Mouse (Mus musculus) kidney, adult 2 months (tissue): ENCODE measurements around the gene Spen. TPM values are rescaled to one million over a fixed set of nuclear protein-coding genes. Genes with fewer than 3 reads are reported as not detected.

Experiments
- DNase-seq: peaks from one replicate; pipeline ENCODE4 v3.0.0; 2021
- H3K27ac ChIP-seq: fragments of 200-500 bp; 2 replicates; pipeline ENCODE4 v1.5.1; 2012; ENCODE audit warnings: low read depth, low read length, control low read depth, inconsistent platforms; ENCODE audit not compliant: insufficient read depth
- H3K27me3 ChIP-seq: fragments of 200-500 bp; replicated peaks from 2 replicates; pipeline ENCODE4 v1.6.1; 2012; ENCODE audit warnings: mild to moderate bottlenecking, moderate library complexity, low read length, inconsistent platforms; ENCODE audit not compliant: control insufficient read depth, insufficient read depth
- H3K36me3 ChIP-seq: fragments of 200-500 bp; 2 replicates; pipeline ENCODE4 v1.6.1; 2012; ENCODE audit warnings: mild to moderate bottlenecking, moderate library complexity, low read length, inconsistent platforms; ENCODE audit not compliant: control insufficient read depth, insufficient read depth
- H3K4me1 ChIP-seq: fragments of 200-500 bp; 2 replicates; pipeline ENCODE4 v1.6.1; 2011; ENCODE audit warnings: low read length; ENCODE audit not compliant: control insufficient read depth, insufficient read depth
- H3K4me3 ChIP-seq: fragments of 200-500 bp; 2 replicates; pipeline ENCODE4 v1.5.1; 2011; ENCODE audit warnings: mild to moderate bottlenecking, low read depth, low read length, control low read depth; ENCODE audit not compliant: insufficient read depth
- CTCF ChIP-seq: fragments of 200-500 bp; conservative IDR thresholded peaks from 2 replicates; pipeline ENCODE4 v1.5.1; 2011; ENCODE audit warnings: low read depth, mild to moderate bottlenecking, control low read depth, low read length, moderate library complexity, mixed read lengths; ENCODE audit not compliant: insufficient read depth, insufficient read length
- POLR2A ChIP-seq: fragments of 200-500 bp; IDR thresholded peaks from one replicate; pipeline ENCODE4 v1.6.1; 2011; ENCODE audit warnings: low read depth, low read length, control low read depth
- WGBS: fragments of 180-500 bp; shearing (Covaris S2); methylation state at CpG from one replicate; pipeline ENCODE4 v1.1.7; 2018; 5-methylcytosine and 5-hydroxymethylcytosine counted together
- polyA plus RNA-seq: library from polyadenylated mRNA; depleted of rRNA; stranded (reverse); fragments of >200 nt; gene quantifications from 2 replicates; pipeline ENCODE4 v1.2.3, GENCODE M21; 2012

Spen gene
- polyA plus RNA-seq, 1 experiment: 19.6 TPM

GRCm38 (mm10) chr4:141465512-141466288, 72.7 kb downstream of the Spen start:
- Histone ChIP-seq H3K27ac (no peak overlapping the region), H3K27me3 (no peaks in the 10 kb centered on the region), H3K4me3 (no peak overlapping the region), H3K36me3 (peaks cover 9% of the 10 kb centered on the region), H3K4me1 (peaks cover 8% of the 10 kb centered on the region; the same call in 1 of the 2 replicates)
- no peak for TF ChIP-seq CTCF
- TF ChIP-seq POLR2A: no peak
- DNase-seq: no peak
- WGBS: 86% methylated on average over 34 of the region's 34 CpGs

GRCm38 (mm10) chr4:141464722-141465121, 73.7 kb downstream of the Spen start:
- H3K27me3 ChIP-seq: no peaks in the 10 kb centered on the region
- H3K4me3 ChIP-seq: no peak overlapping the region
- no peak overlapping the region for H3K27ac ChIP-seq
- no peak for TF ChIP-seq CTCF
- no peak for TF ChIP-seq POLR2A
- DNase-seq: no peak
- H3K4me1 ChIP-seq: peaks cover 8% of the 10 kb centered on the region; the same call in 1 of the 2 replicates
- H3K36me3 ChIP-seq: peaks cover 5% of the 10 kb centered on the region
- WGBS: 85% methylated on average over 16 of the region's 16 CpGs

GRCm38 (mm10) chr4:141463472-141463871, 74.9 kb downstream of the Spen start:
- TF ChIP-seq CTCF (no peak), POLR2A (no peak)

GRCm38 (mm10) chr4:141461576-141461975, 76.8 kb downstream of the Spen start:
- DNase-seq: no peak
- Histone ChIP-seq H3K27ac (no peak overlapping the region), H3K4me3 (no peak overlapping the region), H3K36me3 (peaks cover 5% of the 10 kb centered on the region), H3K4me1 (peaks cover 12% of the 10 kb centered on the region; the same call in 1 of the 2 replicates), H3K27me3 (no peaks in the 10 kb centered on the region)
- TF ChIP-seq POLR2A (no peak), CTCF (no peak)
- WGBS: 86% methylated on average over 12 of the region's 12 CpGs

More at GRCm38 (mm10) chr4:141463472-141463871, 74.9 kb downstream of the Spen start:
- Histone ChIP-seq H3K27me3 (no peaks in the 10 kb centered on the region), H3K4me1 (peaks cover 8% of the 10 kb centered on the region; the same call in 1 of the 2 replicates), H3K4me3 (no peak overlapping the region), H3K36me3 (peaks cover 5% of the 10 kb centered on the region), H3K27ac (0 out of 2 replicates have a peak overlapping the region, but pooled peaks have one; percentile 12)
- DNase-seq: peak; percentile 80
- WGBS: 59% methylated on average over 14 of the region's 14 CpGs

- Histone ChIP-seq H3K4me3 (no peak overlapping the region), H3K4me1 (peaks cover 12% of the 10 kb centered on the region; the same call in 1 of the 2 replicates), H3K36me3 (peaks cover 5% of the 10 kb centered on the region), H3K27ac (no peak overlapping the region), H3K27me3 (no peaks in the 10 kb centered on the region)
- no peak for DNase-seq
- TF ChIP-seq POLR2A: no peak
- no peak for TF ChIP-seq CTCF
- WGBS: 63% methylated on average over 12 of the region's 12 CpGs
Measured at GRCm38 (mm10) chr4:141461088-141461487, 77.3 kb downstream of the Spen start.

GRCm38 (mm10) chr4:141460481-141460880, 77.9 kb downstream of the Spen start:
- no peak overlapping the region for H3K4me3 ChIP-seq
- H3K4me1 ChIP-seq: peaks cover 12% of the 10 kb centered on the region; the same call in 1 of the 2 replicates
- no peak for TF ChIP-seq CTCF
- TF ChIP-seq POLR2A: no peak
- H3K36me3 ChIP-seq: peaks cover 4% of the 10 kb centered on the region
- DNase-seq: no peak
- H3K27me3 ChIP-seq: no peaks in the 10 kb centered on the region
- WGBS: 89% methylated on average over 4 of the region's 4 CpGs
- no peak overlapping the region for H3K27ac ChIP-seq

- 91% methylated on average over 9 of the region's 9 CpGs for WGBS
- DNase-seq: no peak
- TF ChIP-seq POLR2A (no peak), CTCF (no peak)
- H3K27me3 ChIP-seq: no peaks in the 10 kb centered on the region
- H3K4me3 ChIP-seq: no peak overlapping the region
- H3K4me1 ChIP-seq: peaks cover 12% of the 10 kb centered on the region; the same call in 1 of the 2 replicates
- peaks cover 3% of the 10 kb centered on the region for H3K36me3 ChIP-seq
- H3K27ac ChIP-seq: no peak overlapping the region
Measured at GRCm38 (mm10) chr4:141459766-141460165, 78.6 kb downstream of the Spen start.
